Mouse (Mus musculus): ENCODE measurements at regions not wholly inside any gene's neighbourhood (a gene's known extent, or its start where the extent isn't known, plus 50 kb on each side); places are given as distances from the start of the nearest gene placed in this dataset.

GRCm38 (mm10) chr11:56716953-56717352 lies 294.2 kb upstream of the Gria1 start:
- in situ Hi-C loops (cut with MboI, MseI) = no loop called here

DNA sequence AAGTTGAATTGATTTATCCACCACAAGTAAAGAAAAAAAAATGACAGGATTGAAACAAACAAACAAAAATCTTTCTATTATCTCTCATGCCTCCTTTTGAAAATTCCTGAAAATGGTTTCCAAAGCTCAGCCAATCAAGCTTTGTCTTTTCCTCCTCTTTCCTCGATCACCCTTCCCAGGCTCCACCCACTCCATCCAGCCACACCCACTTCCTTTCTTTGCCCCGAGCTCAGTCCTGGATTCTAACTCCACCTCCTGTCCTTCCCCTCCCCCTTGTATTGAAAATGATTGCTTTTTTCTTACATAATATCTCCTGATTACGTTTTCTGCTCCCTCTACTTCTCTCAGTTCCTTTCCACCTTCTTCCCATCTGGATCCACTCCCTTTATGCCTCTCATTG lies 286.0 kb upstream of the Gria1 start:
- in situ Hi-C loops (cut with MboI, MseI) = no loop called here

- in situ Hi-C loops (cut with MboI, MseI) = no loop called here
These were observed 285.0 kb upstream of the Gria1 start for GRCm38 (mm10) chr11:56726161-56726560.

- in situ Hi-C loops (cut with MboI, MseI) = no loop called here
These were observed 283.6 kb upstream of the Gria1 start for GRCm38 (mm10) chr11:56727556-56727955.

DNA sequence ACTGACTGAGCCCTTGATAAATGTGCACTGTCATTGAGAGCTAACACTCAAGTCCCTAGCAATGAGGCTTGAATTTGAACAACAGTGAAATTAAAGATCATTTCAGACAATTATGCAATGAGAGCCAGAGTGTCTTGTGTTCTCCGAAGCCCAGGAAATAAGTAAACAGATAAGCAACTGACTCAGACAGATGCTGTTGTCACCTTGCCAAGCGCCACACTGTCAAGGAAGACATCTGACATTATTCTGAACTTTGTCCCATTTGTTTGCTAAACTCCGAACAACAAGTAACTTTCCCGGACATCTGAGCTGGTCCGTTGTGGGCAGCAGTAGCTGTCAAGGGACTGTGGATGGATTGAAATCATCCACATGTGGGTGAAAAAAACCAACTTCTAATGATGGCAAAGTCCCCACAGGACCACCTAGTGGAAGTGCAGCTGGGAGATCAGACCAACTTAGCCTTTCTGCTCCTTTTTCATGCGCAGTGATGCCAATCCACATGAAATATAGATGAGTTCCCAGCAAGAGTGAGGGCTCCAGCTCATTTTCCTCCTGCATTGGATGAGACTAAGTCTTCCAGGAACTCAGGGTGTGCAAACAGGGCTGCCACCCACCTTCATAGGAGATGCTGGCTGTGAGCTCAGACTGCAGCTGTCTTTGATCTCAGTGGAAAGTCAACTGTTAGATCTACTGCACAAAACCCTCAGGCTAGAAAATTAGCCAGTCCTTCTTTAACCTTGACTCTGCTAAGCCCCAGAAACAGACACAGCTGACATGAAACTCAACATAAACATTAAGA lies 282.8 kb upstream of the Gria1 start:
- in situ Hi-C loops (cut with MboI, MseI) = no loop called here

DNA sequence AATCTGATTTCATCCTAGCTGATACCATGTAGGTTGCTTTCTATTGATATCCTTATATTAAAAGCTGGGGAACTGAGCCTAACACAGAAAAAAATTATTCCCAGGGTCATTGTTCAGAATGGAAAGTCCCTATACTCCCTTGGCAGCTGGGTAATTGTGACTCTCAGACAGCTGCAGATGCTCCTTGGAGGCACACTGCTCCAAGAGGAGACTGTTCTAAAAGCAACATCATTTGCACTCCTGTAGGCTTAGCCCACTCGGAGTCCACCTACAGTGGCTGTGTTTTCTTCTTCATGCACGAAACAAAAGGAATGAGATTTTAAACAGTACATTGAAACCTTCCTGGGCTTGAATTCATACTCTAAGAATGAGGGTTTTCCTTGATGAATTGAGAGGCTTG lies 269.3 kb upstream of the Gria1 start:
- in situ Hi-C loops (cut with MboI, MseI) = no loop called here

GRCm38 (mm10) chr11:56750032-56750431 lies 261.2 kb upstream of the Gria1 start:
- in situ Hi-C loops (cut with MboI, MseI) = no loop called here

DNA sequence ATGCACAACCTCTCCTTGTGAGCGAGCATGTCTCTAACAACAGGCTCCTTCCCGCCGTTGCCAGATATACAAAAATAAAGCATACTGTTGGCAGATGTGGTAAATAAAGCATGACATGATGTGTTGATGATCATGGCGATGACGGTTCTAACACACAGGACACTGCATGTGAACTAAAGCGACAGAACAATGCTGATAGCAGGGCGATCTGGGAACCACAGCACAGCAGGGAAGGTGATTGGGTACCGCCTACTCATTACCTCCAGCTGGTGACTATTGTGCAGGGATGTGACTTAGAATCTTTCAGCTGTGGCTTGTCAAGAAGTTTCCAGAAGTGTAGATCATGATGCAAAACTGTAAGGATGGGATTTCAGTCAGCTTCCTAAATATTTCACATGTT lies 260.5 kb upstream of the Gria1 start:
- in situ Hi-C loops (cut with MboI, MseI) = no loop called here

- in situ Hi-C loops (cut with MboI, MseI) = no loop called here
These were observed 259.3 kb upstream of the Gria1 start for GRCm38 (mm10) chr11:56751918-56752317.

DNA sequence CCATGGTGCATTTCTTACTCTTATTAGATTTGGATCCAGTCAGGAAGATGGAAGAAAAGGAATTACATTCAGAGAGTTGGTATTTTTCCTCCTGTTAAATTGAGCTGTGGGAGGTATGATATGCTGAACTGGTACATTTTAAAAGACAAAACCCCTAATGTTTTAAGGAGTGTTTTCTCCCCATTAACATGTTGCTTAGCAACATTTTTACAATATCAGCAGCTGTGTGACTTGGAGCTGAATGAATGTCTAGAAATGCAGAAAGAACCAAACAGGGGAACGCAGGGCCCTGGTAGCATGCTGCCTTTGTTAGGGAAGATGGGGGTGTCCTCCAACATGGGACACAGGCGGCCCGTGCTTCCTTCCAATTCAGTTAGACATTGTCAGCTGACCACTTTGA lies 257.5 kb upstream of the Gria1 start:
- in situ Hi-C loops (cut with MboI, MseI) = no loop called here

GRCm38 (mm10) chr11:56760474-56760873 lies 250.7 kb upstream of the Gria1 start:
- in situ Hi-C loops (cut with MboI, MseI) = no loop called here

DNA sequence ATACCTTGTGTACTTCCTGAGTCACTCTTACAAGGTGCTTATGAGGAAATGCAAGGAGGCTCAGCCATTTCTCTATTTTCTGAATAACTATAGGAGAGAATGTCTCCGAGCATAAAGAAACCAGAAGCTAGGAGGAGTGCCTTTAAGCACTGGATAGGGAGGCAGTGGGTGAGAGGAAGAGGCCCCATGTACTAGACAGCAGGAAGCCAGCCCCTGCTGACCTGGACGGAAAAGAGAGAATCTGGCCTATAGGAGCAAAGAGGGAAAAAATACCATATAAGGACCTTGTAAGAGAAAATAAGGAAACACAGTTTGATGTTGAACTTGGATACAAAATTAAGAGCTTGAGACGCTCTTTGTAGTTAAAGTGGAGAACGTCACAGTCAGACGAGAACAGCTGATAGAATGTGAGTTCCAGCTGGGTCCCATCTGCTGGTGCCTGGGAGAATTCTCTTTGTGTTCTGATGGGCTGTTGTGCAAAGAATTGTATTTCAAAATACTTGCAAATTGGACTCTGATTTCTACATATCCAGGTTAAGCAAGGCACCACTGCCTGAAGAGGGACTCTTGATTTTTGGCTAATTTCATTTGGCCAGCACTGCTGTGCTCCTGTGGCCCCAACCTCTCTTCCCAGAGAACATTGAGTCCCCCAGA lies 248.6 kb upstream of the Gria1 start:
- in situ Hi-C loops (cut with MboI, MseI) = no loop called here

- in situ Hi-C loops (cut with MboI, MseI) = no loop called here
These were observed 243.8 kb upstream of the Gria1 start for GRCm38 (mm10) chr11:56767424-56767823.

- in situ Hi-C loops (cut with MboI, MseI) = no loop called here
These were observed 224.8 kb upstream of the Gria1 start for GRCm38 (mm10) chr11:56786351-56786750.

- in situ Hi-C loops (cut with MboI, MseI) = no loop called here
These were observed 218.5 kb upstream of the Gria1 start for GRCm38 (mm10) chr11:56792691-56793090.

DNA sequence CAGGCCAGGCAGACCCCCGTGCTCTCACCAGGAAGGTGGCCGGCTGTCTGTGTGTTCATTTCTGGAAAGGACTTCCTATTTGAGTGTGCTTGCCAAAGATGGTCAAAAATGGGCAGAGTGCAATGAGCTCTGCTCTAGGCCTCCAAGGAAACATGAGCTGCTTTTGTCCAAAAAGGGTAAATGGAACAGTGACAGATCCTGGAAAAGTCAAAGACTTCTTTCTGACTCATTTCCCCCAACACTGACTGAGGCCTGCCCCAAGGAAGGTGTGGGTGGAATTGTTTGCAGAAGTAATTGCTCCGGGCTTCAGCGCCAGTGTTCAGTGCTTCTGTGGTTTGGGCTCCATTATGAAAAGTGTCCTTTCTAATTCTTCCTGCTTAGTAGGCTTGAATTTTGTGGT lies 203.9 kb upstream of the Gria1 start:
- in situ Hi-C loops (cut with MboI, MseI) = no loop called here

- in situ Hi-C loops (cut with MboI, MseI) = no loop called here
These were observed 201.0 kb upstream of the Gria1 start for GRCm38 (mm10) chr11:56810141-56810540.

- in situ Hi-C loops (cut with MboI, MseI) = no loop called here
These were observed 199.1 kb upstream of the Gria1 start for GRCm38 (mm10) chr11:56812121-56812520.

DNA sequence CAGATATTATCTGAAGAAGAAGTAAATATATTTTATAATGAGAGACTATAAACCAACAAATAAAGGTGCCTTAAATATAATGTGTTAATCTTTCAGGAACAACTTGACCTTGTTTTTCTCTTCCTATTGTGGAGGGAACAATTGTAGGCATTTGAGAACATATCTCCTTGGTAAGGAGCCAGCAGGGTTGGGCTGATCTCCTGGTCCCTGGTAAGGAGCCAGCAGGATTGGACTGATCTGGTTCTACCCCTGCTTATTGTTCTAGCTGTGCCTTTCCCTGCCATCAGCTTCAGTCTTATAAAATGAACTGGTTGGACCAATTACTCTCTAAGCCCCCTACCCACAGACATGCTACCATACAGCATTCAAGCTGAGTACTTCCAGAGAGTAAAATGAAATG lies 187.7 kb upstream of the Gria1 start:
- in situ Hi-C loops (cut with MboI, MseI) = no loop called here

DNA sequence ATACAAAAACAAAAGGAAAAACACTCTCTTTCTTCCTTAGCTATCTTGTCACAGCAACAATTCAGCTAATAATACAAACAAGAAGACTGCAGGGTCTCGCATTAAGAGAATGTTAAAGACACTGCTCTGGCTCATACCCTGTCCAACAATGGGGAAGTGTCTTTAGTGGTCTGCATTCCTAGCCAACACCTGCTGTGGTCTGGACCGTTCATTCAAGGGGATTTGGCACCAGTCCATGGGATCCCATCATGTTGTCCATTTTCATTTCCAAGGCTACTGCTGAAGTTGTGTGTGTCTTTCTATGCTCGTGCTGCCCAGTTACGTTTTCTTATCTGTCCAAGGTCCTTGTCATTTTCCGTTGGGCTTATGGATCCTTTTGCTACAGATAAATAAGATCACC lies 183.7 kb upstream of the Gria1 start:
- in situ Hi-C loops (cut with MboI, MseI) = no loop called here

DNA sequence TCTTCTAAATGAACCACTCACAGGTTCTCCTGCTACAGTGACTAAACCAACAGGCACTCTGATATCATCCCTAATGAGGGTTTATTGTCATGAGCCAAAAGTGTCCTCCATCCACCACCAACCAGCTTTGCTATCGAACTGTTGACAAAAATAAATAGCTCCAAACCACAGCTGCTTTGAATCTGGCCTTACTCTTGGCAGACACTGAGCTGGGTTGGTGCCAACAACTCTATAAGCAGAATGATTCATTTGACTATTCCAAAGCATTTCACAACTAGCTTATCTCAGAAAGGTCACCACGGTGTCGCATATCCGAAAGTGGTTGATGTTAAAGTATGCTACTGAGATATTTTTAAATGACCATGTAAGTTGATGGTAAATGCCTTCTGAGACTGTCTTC lies 148.5 kb upstream of the Gria1 start:
- in situ Hi-C loops (cut with MboI, MseI) = no loop called here

DNA sequence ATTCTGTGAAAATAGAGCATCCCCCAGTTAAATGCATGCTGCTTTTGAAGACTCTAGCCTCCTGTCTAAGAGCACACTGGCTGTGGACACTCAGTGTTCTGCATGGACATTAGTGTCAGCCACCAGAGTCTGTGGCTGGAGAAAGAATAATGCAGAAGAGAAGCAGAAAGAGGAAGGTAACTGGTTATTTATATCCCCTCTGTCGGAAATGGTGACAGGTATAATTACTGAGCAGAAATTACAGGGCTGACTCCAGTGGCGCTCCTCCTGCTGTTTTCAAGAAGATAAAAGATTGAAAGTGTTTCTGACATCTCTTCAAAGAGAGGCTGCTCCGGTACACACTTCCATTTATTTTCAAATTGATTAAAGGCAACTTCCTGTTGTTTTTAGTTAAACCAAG lies 139.5 kb upstream of the Gria1 start:
- in situ Hi-C loops (cut with MboI, MseI) = no loop called here

DNA sequence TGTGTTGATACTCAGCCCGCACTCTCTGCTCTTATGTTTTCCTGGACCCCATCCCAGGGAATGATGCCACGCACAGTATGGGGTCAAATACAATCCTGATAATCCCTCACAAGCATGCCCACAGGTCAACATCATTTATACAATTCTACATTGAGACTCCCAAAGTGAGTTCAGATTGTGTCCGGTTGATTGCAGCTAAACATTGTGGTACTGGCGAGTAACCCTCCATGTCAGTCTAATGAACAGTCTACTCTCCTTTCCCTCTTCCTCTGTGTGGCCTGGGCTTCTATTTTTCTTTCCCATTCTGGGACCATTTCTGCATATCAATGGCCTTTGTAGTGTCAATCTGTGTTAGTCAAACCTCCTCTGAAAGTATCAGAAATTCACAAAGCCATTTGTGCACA lies 112.6 kb upstream of the Gria1 start:
- in situ Hi-C loops (cut with MboI, MseI) = loop anchor here (10.0 kb wide), 1 partner anchor 554 kb away; no protein-coding TSS in a partner anchor

Measured in T-helper 2 cell (primary cell).